Mouse (Mus musculus) 3134 (cell line): ENCODE data around the gene Lbp.
A peak's percentile ranks its signal among the peaks of the same experiment; 100 is the strongest.

Experiments
- DNase-seq: peaks from one replicate; pipeline ENCODE4 v3.0.0-alpha.2; 2011; ENCODE audit warnings: low spot score; ENCODE audit not compliant: insufficient read length; ENCODE audit errors: extremely low read depth

Gene Lbp

GRCm38 (mm10) chr2:158360873-158361677 lies 54.8 kb downstream of the Lbp start:
- DNase-seq, result peak; percentile 91

- DNase-seq, result peak; percentile 67
Measured at GRCm38 (mm10) chr2:158361678-158362320, 55.5 kb downstream of the Lbp start.

GRCm38 (mm10) chr2:158364175-158364574 lies 57.9 kb downstream of the Lbp start:
- no peak for DNase-seq

- no peak for DNase-seq
Measured at GRCm38 (mm10) chr2:158365099-158365850, 59.0 kb downstream of the Lbp start.

- DNase-seq, result no peak
Measured at GRCm38 (mm10) chr2:158367654-158368053, 61.4 kb downstream of the Lbp start.

- DNase-seq, result no peak
Measured at GRCm38 (mm10) chr2:158368313-158368712, 62.0 kb downstream of the Lbp start.

GRCm38 (mm10) chr2:158369474-158370172 lies 63.3 kb downstream of the Lbp start:
- peak; percentile 42 for DNase-seq

GRCm38 (mm10) chr2:158370173-158370550 lies 63.9 kb downstream of the Lbp start:
- peak; percentile 68 for DNase-seq

- no peak for DNase-seq
Measured at GRCm38 (mm10) chr2:158373061-158373460, 66.8 kb downstream of the Lbp start.

GRCm38 (mm10) chr2:158373516-158373915 lies 67.2 kb downstream of the Lbp start:
- no peak for DNase-seq

- DNase-seq, result no peak
Measured at GRCm38 (mm10) chr2:158375443-158376122, 69.3 kb downstream of the Lbp start, which contains the start of gene Snhg11. Gene Snhg11, plus strand, starts transcription at chr2:158375638.

- no peak for DNase-seq
Measured at GRCm38 (mm10) chr2:158376123-158376687, 69.9 kb downstream of the Lbp start.

- DNase-seq, result no peak
Measured at GRCm38 (mm10) chr2:158376798-158377197, 70.5 kb downstream of the Lbp start.

- DNase-seq, result no peak
Measured at GRCm38 (mm10) chr2:158377811-158378210, 71.5 kb downstream of the Lbp start.

- DNase-seq, result peak; percentile 54
Measured at GRCm38 (mm10) chr2:158379354-158380078, 73.2 kb downstream of the Lbp start.
